Mouse (Mus musculus) erythroblast, embryonic 14.5 days (primary cell): ENCODE results near the gene Trip11. TPM values are rescaled to one million over a fixed set of nuclear protein-coding genes. Genes with fewer than 3 reads are reported as not detected.

Experiments used
- H3K27me3 ChIP-seq: 2 replicates; pipeline ENCODE4 v1.6.1; 2012; ENCODE audit warnings: inconsistent platforms; ENCODE audit not compliant: control insufficient read depth
- H3K36me3 ChIP-seq: 2 replicates; pipeline ENCODE4 v1.6.1; 2012; ENCODE audit warnings: mild to moderate bottlenecking, inconsistent platforms; ENCODE audit not compliant: control insufficient read depth
- H3K4me1 ChIP-seq: 2 replicates; pipeline ENCODE4 v1.6.1; 2012; ENCODE audit warnings: inconsistent platforms; ENCODE audit not compliant: control insufficient read depth
- H3K4me3 ChIP-seq: replicated peaks from 2 replicates; pipeline ENCODE3; 2012; ENCODE audit warnings: moderate library complexity, mild to moderate bottlenecking, inconsistent platforms
- H3K9me3 ChIP-seq: 2 replicates; pipeline ENCODE4 v1.6.1; 2012; ENCODE audit warnings: low read length, inconsistent platforms, mixed read lengths; ENCODE audit not compliant: control insufficient read depth
- GATA1 ChIP-seq: IDR thresholded peaks from 2 replicates; pipeline ENCODE4 v1.6.1; 2012; ENCODE audit warnings: low read length, inconsistent platforms, mixed read lengths
- TAL1 ChIP-seq: IDR thresholded peaks from 3 replicates; pipeline ENCODE4 v1.6.1; 2012; ENCODE audit warnings: low read length, inconsistent platforms, mixed read lengths
- polyA plus RNA-seq: library from polyadenylated mRNA; stranded (reverse); fragments of >175 nt; gene quantifications from 2 replicates; pipeline ENCODE4 v1.2.3, GENCODE M21; 2012

The Trip11 gene
- polyA plus RNA-seq, 1 experiment, result 0.03 TPM

- Histone ChIP-seq H3K4me3 (no peak overlapping the region), H3K27me3 (no peaks in the 10 kb centered on the region), H3K4me1 (no peaks in the 10 kb centered on the region), H3K9me3 (no peaks in the 10 kb centered on the region), H3K36me3 (no peaks in the 10 kb centered on the region)
- no peak for TF ChIP-seq GATA1
Measured at GRCm38 (mm10) chr12:101798189-101798922, 114.7 kb downstream of the Trip11 start.

GRCm38 (mm10) chr12:101794458-101794857, 118.6 kb downstream of the Trip11 start:
- TF ChIP-seq GATA1 (no peak), TAL1 (no peak)

GRCm38 (mm10) chr12:101793221-101793621, 119.8 kb downstream of the Trip11 start:
- Histone ChIP-seq H3K27me3 (no peaks in the 10 kb centered on the region), H3K4me3 (no peak overlapping the region), H3K4me1 (no peaks in the 10 kb centered on the region), H3K9me3 (peaks cover 2% of the 10 kb centered on the region; the same call in 1 of the 2 replicates), H3K36me3 (no peaks in the 10 kb centered on the region)
- TF ChIP-seq GATA1, result no peak
- TF ChIP-seq TAL1, result no peak

More at GRCm38 (mm10) chr12:101794458-101794857, 118.6 kb downstream of the Trip11 start:
- Histone ChIP-seq H3K4me3 (no peak overlapping the region), H3K27me3 (no peaks in the 10 kb centered on the region), H3K4me1 (no peaks in the 10 kb centered on the region), H3K9me3 (peaks cover 2% of the 10 kb centered on the region; the same call in 1 of the 2 replicates), H3K36me3 (no peaks in the 10 kb centered on the region)

- Histone ChIP-seq H3K9me3 (peaks cover 2% of the 10 kb centered on the region; the same call in 1 of the 2 replicates), H3K4me1 (no peaks in the 10 kb centered on the region), H3K36me3 (no peaks in the 10 kb centered on the region), H3K4me3 (no peak overlapping the region), H3K27me3 (no peaks in the 10 kb centered on the region)
- no peak for TF ChIP-seq TAL1
- TF ChIP-seq GATA1, result no peak
Measured at GRCm38 (mm10) chr12:101792684-101793083, 120.4 kb downstream of the Trip11 start.

- H3K4me1 ChIP-seq, result no peaks in the 10 kb centered on the region
- H3K36me3 ChIP-seq, result no peaks in the 10 kb centered on the region
- no peaks in the 10 kb centered on the region for H3K27me3 ChIP-seq
- TF ChIP-seq TAL1, result no peak
- TF ChIP-seq GATA1, result no peak
- H3K4me3 ChIP-seq, result no peak overlapping the region
- H3K9me3 ChIP-seq, result peaks cover 2% of the 10 kb centered on the region; the same call in 1 of the 2 replicates
Measured at GRCm38 (mm10) chr12:101789767-101790166, 123.3 kb downstream of the Trip11 start.

- H3K9me3 ChIP-seq, result peaks cover 2% of the 10 kb centered on the region; the same call in 1 of the 2 replicates
- no peaks in the 10 kb centered on the region for H3K36me3 ChIP-seq
- no peak for TF ChIP-seq TAL1
- TF ChIP-seq GATA1, result no peak
- no peaks in the 10 kb centered on the region for H3K27me3 ChIP-seq
- no peak overlapping the region for H3K4me3 ChIP-seq
- H3K4me1 ChIP-seq, result no peaks in the 10 kb centered on the region
Measured at GRCm38 (mm10) chr12:101789250-101789649, 123.8 kb downstream of the Trip11 start.

Other genes with a start within 250 kb of the Trip11 start
- gene Tc2n, start 194.7 kb downstream of the Trip11 start, polyA plus RNA-seq, result not detected in 2 replicates
- gene Fbln5, start 94.2 kb downstream of the Trip11 start, polyA plus RNA-seq, result 0.02 TPM in 1 of 2 replicates, not detected in the other
- 0.05 and 0.06 TPM in 2 replicates for gene Atxn3, start 45.0 kb upstream of the Trip11 start, polyA plus RNA-seq
- gene Cpsf2, start 62.7 kb upstream of the Trip11 start, polyA plus RNA-seq, result 0.39 and 0.41 TPM in 2 replicates
- not detected in 2 replicates for gene Slc24a4, start 215.5 kb upstream of the Trip11 start, polyA plus RNA-seq